Mouse (Mus musculus): ENCODE results near the gene Olfr554.
"Not testable (repeated sequence)": the region's sequence is repeated elsewhere in the genome, so short reads cannot be mapped to it uniquely, and the experiment has no call there.

Gene Olfr554

DNA sequence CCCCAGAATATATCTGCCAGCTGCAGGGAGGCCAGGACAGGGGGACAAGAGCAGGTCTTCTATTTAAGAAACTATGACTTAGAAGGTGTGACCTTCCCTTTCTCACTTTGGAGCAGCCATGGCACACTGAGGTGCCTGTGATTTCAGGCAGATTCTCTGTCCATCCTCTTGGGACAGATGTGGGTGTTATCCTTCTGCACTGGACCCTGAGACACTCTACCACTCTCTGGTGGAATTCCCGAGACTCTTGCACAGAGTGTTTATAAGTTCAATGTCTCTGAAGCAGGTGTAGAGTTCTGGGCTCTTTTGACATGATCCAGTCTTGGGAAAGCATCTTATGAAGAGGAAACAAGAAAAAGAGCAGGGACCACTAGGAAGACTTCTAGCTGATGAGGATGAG is at the start of gene Olfr554:
Gene Olfr554 (plus strand): TSS at position 301 of the 400 bp plus-strand sequence.
- DNase-seq (ENCODE audit: low read depth), result no peak

DNA sequence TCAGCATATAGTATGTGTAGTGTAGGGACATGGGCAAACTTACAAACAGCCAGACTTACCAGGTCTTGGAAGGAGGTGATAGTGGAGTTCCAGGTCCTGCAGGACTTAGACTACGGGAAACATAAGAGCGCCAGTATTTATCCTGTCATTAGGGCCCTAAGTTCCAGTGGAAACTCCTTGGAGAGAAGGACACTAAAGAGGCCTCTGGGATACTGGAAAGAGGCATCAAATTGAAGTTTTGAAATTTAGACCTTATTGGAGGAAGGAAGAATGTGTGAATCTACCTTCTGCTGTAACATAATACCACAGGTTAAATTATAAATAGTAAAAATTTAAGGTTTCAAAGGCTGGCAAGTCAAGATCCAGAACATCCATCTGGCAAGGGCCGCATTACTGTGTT is 46.4 kb upstream of the Olfr554 start, which contains the start of gene Olfr551:
Gene Olfr551 (minus strand): TSS at position 101 of the 400 bp plus-strand sequence.
- no peak for DNase-seq (ENCODE audit: low read depth)

DNA sequence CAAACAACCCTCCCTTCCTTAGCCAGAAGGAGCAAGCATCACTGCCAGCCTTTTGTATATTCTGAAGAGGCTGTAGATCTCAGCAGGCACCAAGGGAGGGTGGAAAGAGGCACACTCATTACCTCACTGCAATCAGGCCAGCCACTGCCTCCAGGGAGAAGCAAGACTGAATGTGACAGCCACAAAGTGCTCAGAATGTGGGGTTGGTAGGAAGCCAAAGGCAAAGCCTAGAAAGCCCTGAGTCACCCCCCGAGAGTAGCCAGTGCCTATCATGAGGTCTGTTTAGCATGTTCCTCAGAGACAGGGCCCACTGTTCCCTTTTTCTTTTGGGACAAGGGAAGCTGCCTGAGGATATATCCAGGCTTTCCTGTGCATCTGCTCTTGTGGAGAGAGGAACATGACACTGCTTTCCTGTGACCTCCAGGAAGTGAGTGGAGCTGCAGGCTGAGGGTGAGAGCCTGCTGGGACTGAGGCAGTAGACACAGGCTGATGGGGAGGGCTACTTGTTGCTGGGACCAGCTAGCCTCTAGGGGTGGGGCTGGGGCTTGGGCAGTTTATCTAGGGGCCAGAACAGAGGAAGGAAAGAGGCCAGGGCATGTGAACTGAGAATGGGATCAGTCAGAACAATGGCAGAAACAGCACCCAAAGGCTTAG is 40.7 kb upstream of the Olfr554 start, which contains the start of gene Olfr552:
Gene Olfr552 (plus strand): TSS at position 393 of the 654 bp plus-strand sequence.
- no peak for DNase-seq (ENCODE audit: low read depth)

DNA sequence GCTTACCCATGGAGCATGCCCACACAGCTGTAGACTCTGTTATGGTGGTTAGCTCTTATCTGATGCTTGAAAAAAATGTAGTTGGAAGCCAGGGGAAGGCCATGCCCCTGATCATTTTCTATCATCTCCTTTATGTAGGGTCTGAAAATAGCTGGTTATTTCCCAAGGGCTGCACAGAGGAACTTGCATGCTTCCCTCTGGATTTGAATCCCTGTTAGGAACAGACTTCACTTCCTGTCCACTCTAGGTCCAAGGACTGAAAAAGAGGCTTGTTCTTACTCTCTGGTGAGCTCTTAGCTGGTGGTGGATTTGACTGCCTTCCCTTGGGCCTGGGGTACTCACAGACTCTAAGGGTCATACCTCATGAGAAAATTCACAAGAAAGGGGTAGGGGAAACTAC is 20.1 kb upstream of the Olfr554 start, which contains the start of gene Olfr553:
Gene Olfr553 (minus strand): TSS at position 101 of the 400 bp plus-strand sequence.
- DNase-seq (ENCODE audit: low read depth), result no peak

DNA sequence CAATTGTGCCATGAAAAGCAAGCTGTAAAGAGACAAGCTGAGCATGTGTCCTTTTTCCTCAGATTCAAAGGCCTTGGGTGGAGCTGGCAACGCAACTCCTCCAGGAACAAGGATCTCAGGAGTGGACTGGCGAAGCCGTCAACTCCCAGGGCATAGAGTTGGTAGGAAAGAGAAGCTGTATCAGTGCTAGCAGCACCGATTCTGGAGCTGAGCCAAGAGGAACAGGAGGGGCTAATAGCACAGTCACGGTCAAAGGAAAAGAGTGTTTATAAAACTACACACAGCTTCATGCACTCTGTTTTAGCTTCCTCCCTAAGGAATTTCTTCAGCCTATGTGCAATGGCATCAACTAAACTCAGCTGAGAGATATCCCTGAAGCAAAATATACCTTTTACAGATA is 18.6 kb upstream of the Olfr554 start:
- no peak for DNase-seq (ENCODE audit: low read depth)

DNA sequence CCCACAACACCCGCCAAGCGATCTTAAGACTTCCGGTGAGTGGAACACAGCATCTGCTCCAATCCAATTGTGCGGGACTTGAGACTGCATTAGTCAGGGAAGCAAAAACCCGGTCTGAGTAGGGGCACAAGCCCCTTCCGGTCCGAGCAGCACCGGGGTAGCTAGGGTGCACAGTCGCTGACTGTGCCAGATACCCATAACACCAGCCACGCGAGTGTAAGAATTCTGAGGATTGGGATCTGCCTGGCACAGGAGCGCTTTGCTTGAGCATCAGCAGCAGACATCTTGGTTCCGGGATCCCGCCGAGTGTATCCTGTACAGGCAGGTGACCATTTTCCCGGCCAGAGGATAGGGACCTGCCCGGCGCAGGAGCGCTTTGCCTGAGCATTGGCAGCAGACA is 17.9 kb upstream of the Olfr554 start:
- not testable (repeated sequence) for DNase-seq (ENCODE audit: low read depth)

DNA sequence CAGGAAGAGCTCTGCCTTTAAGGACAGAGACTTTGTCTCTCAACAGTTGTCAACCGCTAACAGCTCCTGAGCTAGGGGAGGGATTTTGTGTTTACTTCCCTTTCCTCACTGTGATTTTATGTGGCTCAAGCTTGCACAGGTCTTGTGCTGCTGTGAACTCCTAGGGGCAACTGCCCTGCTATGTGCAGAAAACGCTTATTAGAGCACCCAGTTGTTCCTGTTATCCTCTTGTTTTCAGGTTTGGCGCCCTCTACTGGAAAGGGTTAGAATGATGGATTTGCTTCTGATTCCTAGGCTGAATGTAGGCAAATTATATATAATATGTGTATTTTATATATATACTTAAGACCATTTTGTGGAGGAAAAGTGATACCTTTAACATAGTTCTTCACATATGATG is 1.6 kb upstream of the Olfr554 start:
- DNase-seq (ENCODE audit: low read depth), result peak; percentile 16

DNA sequence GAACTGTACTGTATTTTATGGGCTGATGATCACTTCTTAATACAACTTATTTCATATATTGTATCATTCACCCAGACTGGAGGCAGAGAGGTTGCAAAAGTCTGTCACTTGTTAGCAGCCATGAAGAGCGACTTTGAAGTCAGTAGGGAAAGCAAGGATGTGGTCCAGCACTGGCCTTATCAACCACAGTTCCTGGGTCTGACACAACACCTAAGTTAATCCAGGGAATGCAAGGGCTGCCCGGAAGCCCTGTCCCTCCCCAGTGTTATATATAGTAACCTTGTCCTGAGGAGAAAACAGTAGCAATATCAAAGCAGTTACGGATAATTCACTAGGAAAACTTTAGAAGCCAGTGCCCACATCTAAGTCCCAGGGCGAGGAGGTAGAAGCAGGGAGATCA is 6.7 kb downstream of the Olfr554 start:
- not testable (repeated sequence) for DNase-seq (ENCODE audit: low read depth)

DNA sequence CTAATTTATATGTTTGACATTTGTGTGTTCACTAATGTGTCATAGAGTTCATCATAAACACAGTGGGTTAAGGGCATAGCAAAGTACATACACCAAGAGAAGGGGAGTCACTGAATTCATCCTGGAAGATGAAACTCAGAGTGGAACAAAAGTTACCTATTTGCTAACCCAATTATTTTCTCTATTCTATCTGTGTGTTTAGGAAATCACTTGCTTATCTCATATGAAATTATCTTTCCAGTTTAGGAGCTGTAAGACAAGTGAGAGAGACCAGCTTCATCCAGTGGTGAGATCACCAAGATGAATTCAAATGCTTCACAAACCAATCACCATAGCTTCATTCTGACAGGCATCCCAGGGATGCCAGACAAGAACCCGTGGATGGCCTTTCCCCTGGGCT is 20.3 kb downstream of the Olfr554 start, which contains the start of gene Olfr555:
Gene Olfr555 (plus strand): TSS at position 301 of the 400 bp plus-strand sequence.
- DNase-seq (ENCODE audit: low read depth), result no peak

DNA sequence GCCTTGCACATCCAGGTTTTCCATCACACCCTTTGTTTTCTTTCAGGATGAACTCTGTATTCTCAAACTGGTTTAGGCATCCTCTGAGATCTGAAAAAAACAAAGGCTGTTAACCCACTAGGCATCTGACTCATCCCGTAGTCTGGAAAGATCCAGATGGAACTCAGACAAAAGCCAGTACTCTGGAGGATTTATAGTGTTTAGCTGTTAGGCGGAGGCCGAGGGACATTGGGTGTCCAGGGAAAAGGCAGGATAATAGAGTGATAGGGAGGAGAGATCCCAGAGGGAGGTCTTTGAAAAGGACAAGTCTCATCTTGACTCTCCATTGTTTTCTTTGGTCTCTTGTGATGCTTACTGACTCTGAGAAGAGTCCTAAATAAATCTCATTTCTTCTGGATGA is 26.4 kb downstream of the Olfr554 start, which contains the start of gene Olfr556:
Gene Olfr556 (plus strand): TSS at position 301 of the 400 bp plus-strand sequence.
- no peak for DNase-seq (ENCODE audit: low read depth)

DNA sequence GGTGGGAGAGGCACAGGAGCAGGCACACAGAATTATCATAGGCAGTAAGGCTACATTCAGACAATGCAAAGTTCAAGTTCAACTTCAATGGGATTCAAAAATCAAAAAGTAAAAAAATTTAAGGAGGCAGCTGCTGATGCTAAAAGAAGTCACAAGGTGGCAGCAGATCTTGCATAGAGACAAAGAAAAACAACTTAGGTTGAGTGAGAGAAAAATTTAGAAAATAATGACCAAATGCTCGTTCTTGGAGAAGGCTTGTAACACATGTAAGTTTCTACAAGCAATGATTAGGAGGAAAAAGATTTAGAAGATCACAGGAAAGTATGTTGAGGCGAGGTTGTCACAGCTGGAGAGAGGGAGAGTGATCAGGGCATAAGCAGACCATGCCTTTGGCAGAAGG is 27.1 kb downstream of the Olfr554 start:
- DNase-seq (ENCODE audit: low read depth), result no peak

DNA sequence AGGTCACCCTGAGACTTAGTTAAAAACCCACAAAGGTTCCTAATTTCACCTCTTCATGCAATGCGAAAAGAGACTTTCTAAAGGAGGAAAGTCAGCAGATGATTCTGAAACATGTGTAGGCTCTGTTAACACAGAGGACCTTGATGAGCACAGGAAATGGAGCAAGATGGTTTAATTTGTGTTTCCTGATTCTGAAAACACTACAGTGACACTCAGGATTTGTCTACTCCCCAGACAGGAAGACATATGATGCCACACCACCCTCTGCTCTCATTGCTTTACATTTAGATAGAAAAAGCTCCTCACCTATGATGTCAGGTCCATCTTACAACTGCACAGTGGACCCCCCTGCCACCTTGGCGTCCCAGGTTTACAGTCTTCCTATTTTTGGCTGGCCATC is 38.0 kb downstream of the Olfr554 start:
- no peak for DNase-seq (ENCODE audit: low read depth)

DNA sequence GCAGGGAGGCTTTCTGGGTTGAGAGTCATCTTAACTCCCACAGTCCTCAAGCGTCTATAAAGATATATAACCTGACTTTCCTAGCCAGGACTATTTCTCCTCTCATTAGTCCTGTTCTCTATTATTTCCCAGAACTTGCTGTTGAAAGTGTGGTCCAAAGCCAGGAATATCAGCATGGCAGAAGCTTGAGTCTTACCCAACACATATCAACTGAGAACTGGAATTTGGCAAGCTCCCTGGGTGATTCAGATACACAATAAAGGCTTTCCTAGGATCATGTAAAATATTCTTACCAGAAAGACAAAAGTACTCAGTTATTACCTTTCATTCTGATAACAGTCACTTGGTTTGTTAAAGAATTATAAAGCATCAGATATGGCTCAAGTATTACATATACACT is 43.7 kb downstream of the Olfr554 start:
- no peak for DNase-seq (ENCODE audit: low read depth)

DNA sequence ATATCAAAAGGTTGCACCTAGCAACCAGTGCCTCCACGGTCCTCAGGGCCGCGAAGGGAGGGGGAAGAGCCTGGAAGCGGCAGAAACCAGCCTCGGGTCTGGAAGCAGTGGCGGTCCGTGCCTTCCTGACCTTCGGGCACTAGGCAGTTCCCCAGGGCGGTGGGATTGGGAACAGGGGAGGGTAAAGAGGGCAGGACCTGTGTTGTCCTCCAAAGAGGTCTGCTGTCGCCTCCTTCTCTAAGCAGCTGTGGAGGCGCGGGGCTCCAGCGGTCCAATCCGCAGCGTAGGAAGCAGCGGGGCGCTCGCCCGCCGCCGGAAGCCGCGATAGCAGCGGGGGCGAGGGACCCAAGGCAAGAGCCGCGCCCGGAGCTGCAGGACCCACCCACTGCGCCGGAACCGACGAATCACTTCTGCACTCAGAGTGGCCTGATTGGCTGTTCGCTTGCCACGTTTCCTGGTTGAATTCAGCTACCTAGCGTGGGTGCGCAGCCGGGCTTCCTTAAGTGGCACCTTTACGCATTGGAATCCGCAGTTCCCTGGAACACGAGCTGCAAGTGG is 48.8 kb downstream of the Olfr554 start, which contains the start of gene Trim68:
Gene Trim68 (minus strand): TSS at position 384 of the 558 bp plus-strand sequence.
- DNase-seq (ENCODE audit: low read depth), result peak; percentile 72

Data from c-Kit-positive CD71-positive TER-119-negative erythroid progenitor cells, embryonic 14.5 days (primary cell).